Mouse (Mus musculus): Measurements from ENCODE around the gene Elmo1.

DNA sequence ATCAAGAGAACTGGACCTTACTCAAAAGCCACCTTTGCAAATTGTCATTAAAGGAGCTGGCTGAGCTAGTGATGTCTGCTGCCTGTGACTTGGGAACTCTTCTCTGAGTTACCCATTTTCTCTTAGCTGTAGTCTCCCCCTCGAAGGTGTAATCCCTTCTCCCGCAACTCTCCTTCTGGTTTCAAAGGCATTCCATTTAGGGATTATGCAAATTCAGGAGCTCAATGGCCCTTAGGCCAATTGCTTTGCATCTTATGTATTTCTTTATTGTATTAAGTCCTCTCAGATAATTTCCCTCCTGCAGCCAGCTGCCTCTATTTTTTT, 41.6 kb upstream of the Elmo1 start:
- TF ChIP-seq CTCF (IDR thresholded peaks at IDR 0.05; ENCODE audit: extremely low read depth, insufficient read depth, low read length) = no peak
- TF ChIP-seq POLR2A (IDR thresholded peaks at IDR 0.05; ENCODE audit: extremely low read depth, insufficient read depth, low read length) = no peak

All from cortical plate, adult 2 months (tissue).